Mouse (Mus musculus) lung, embryonic 15.5 days (tissue): Measurements from ENCODE around the gene Hist1h2bf. TPM values are rescaled to one million over a fixed set of nuclear protein-coding genes. Genes with fewer than 3 reads are reported as not detected.

Source experiments
- ATAC-seq: fragments of 200-750 bp; cut with Nextera tagmentation; 2 replicates; pipeline ENCODE4 v1.8.0; 2017; ENCODE audit warnings: moderate number of reproducible peaks, borderline replicate concordance; ENCODE audit not compliant: low FRiP score, low TSS enrichment; ENCODE audit errors: extremely low read depth
- H3K27ac ChIP-seq: fragments of 300-500 bp; sonication (generic); 2 replicates; pipeline ENCODE4 v1.5.1; 2015; ENCODE audit warnings: moderate library complexity, mild to moderate bottlenecking, inconsistent platforms
- H3K27me3 ChIP-seq: fragments of 300-500 bp; sonication (generic); 2 replicates; pipeline ENCODE4 v1.6.1; 2015; ENCODE audit warnings: inconsistent platforms
- H3K36me3 ChIP-seq: fragments of 300-500 bp; sonication (generic); 2 replicates; pipeline ENCODE4 v1.6.1; 2015; ENCODE audit warnings: inconsistent platforms
- H3K4me1 ChIP-seq: fragments of 300-500 bp; sonication (generic); 2 replicates; pipeline ENCODE4 v1.6.1; 2015; ENCODE audit warnings: inconsistent platforms
- H3K4me2 ChIP-seq: fragments of 300-500 bp; sonication (generic); 2 replicates; pipeline ENCODE4 v1.6.1; 2015; ENCODE audit warnings: inconsistent platforms, mild to moderate bottlenecking, moderate library complexity
- H3K4me3 ChIP-seq: fragments of 300-500 bp; sonication (generic); 2 replicates; pipeline ENCODE4 v1.5.1; 2015; ENCODE audit warnings: mild to moderate bottlenecking, inconsistent platforms
- H3K9ac ChIP-seq: fragments of 300-500 bp; sonication (generic); 2 replicates; pipeline ENCODE4 v1.6.1; 2015; ENCODE audit warnings: inconsistent platforms
- H3K9me3 ChIP-seq: fragments of 300-500 bp; sonication (generic); 2 replicates; pipeline ENCODE4 v1.6.1; 2016; ENCODE audit warnings: inconsistent platforms
- WGBS: fragments of 180-500 bp; shearing (Covaris S2); methylation state at CpG from one replicate; pipeline ENCODE4 v1.1.7; 2015; 5-methylcytosine and 5-hydroxymethylcytosine counted together
- microRNA-seq: library from miRNA; unstranded; fragments of <30 nt; microRNA quantifications from one replicate; pipeline ENCODE4, GENCODE M21; 2016
- polyA plus RNA-seq: library from polyadenylated mRNA; unstranded; fragments of >200 nt; fragmentation: Nextera tagmentation; extraction: Ambion mirVana; gene quantifications from 2 replicates; pipeline ENCODE4 v1.2.1, GENCODE M21; 2015

Gene Hist1h2bf
- polyA plus RNA-seq, 1 experiment from 2014 or later: 10.1 TPM

DNA sequence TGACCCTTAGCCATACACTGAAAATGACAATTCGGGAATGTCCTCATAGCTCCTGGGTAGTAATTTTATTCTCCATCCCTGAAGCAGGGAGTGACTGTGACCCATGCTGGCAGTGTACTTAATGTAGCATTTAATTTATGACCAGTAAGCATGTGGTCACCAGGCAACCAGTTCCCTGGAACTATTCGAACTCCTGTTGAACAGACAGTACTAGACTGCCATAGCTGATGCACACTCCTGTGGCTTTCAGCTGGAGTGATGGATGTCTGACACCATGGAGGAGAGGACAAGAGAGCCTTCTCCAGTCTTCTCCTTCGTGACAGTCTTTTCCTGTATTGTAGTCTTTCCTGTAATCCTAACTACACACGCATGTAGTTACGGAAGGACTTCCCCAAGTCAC, 45.0 kb downstream of the Hist1h2bf start:
- H3K9ac ChIP-seq: no peak overlapping the region

GRCm38 (mm10) chr13:23526312-23526711, 47.7 kb downstream of the Hist1h2bf start:
- under 1% methylated on average over 17 of the region's 17 CpGs for WGBS
- Histone ChIP-seq H3K4me3 (peak overlapping the region; percentile 40), H3K4me2 (peak overlapping the region; percentile 54), H3K27ac (peak overlapping the region; percentile 67), H3K9ac (peak overlapping the region; percentile 24; the same call in 1 of the 2 replicates), H3K9me3 (no peaks in the 10 kb centered on the region), H3K36me3 (no peaks in the 10 kb centered on the region), H3K4me1 (peaks cover 15% of the 10 kb centered on the region), H3K27me3 (no peaks in the 10 kb centered on the region)
- peak; percentile 46; the same call in 1 of the 2 replicates for ATAC-seq

More for the DNA sequence above, 45.0 kb downstream of the Hist1h2bf start:
- peaks cover 28% of the 10 kb centered on the region for H3K4me1 ChIP-seq
- no peak for ATAC-seq
- no peaks in the 10 kb centered on the region for H3K36me3 ChIP-seq
- H3K27ac ChIP-seq: peak overlapping the region; percentile 33; the same call in 1 of the 2 replicates
- WGBS: 65% methylated on average over 5 of the region's 5 CpGs
- no peak overlapping the region for H3K4me3 ChIP-seq
- no peaks in the 10 kb centered on the region for H3K27me3 ChIP-seq
- peak overlapping the region; percentile 5; the same call in 1 of the 2 replicates for H3K4me2 ChIP-seq
- no peaks in the 10 kb centered on the region for H3K9me3 ChIP-seq

GRCm38 (mm10) chr13:23525901-23526300, 48.1 kb downstream of the Hist1h2bf start:
- peak overlapping the region; percentile 24 for H3K9ac ChIP-seq
- peaks cover 17% of the 10 kb centered on the region for H3K4me1 ChIP-seq
- no peaks in the 10 kb centered on the region for H3K27me3 ChIP-seq
- under 1% methylated on average over 10 of the region's 10 CpGs for WGBS
- no peak for ATAC-seq
- no peaks in the 10 kb centered on the region for H3K36me3 ChIP-seq
- H3K27ac ChIP-seq: no peak overlapping the region
- H3K4me3 ChIP-seq: peak overlapping the region; percentile 40
- H3K4me2 ChIP-seq: peak overlapping the region; percentile 52
- H3K9me3 ChIP-seq: no peaks in the 10 kb centered on the region

DNA sequence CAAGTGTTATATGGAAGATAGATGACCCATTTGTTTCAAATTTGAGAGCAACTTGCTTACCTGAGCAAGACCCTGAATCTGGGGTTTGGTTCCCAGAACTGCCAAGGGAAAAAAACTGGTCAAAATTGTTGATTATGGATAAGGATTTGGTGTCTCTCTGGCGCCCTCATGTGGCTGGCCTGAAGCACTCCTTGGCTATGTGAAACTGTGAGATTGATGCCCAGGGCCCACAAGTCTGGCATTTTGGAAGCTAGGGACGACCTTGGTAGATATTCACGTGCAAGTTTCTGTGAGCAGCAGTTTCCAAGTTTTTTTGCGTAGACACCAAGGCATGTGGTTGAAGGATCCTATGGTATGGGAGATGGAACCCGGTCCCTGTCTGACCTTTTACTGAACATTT, 49.3 kb downstream of the Hist1h2bf start:
- 12% methylated on average over 5 of the region's 5 CpGs for WGBS
- H3K4me1 ChIP-seq: peaks cover 25% of the 10 kb centered on the region
- 0 out of 2 replicates have a peak, but pooled peaks have one; percentile 47 for ATAC-seq
- no peaks in the 10 kb centered on the region for H3K27me3 ChIP-seq
- no peaks in the 10 kb centered on the region for H3K36me3 ChIP-seq
- peak overlapping the region; percentile 6; the same call in 1 of the 2 replicates for H3K4me2 ChIP-seq
- no peak overlapping the region for H3K27ac ChIP-seq
- H3K4me3 ChIP-seq: no peak overlapping the region
- no peak overlapping the region for H3K9ac ChIP-seq
- no peaks in the 10 kb centered on the region for H3K9me3 ChIP-seq

GRCm38 (mm10) chr13:23523976-23524375, 50.0 kb downstream of the Hist1h2bf start:
- no peak for ATAC-seq
- Histone ChIP-seq H3K27ac (no peak overlapping the region), H3K4me1 (peaks cover 24% of the 10 kb centered on the region), H3K36me3 (no peaks in the 10 kb centered on the region), H3K9me3 (no peaks in the 10 kb centered on the region), H3K27me3 (no peaks in the 10 kb centered on the region), H3K4me2 (no peak overlapping the region), H3K4me3 (no peak overlapping the region), H3K9ac (no peak overlapping the region)
- WGBS: 40% methylated on average over 5 of the region's 5 CpGs

Small RNA genes within 50 kb of the gene (microRNA-seq; reads per million reads assigned to microRNA genes)
- gene Gm44297 (not detected), gene Gm44359 (not detected), gene Gm44394 (not detected)

Other genes starting within 250 kb of the Hist1h2bf start
- gene Zfp322a, start 205.0 kb downstream of the Hist1h2bf start, polyA plus RNA-seq: 51.9 and 53.3 TPM in 2 replicates
- 13.6 and 14.2 TPM in 2 replicates for gene Abt1, start 150.3 kb downstream of the Hist1h2bf start, polyA plus RNA-seq
- gene Btn1a1, start 108.3 kb downstream of the Hist1h2bf start, polyA plus RNA-seq: 0.14 and 0.26 TPM in 2 replicates
- 0.16 and 0.21 TPM in 2 replicates for gene Btn2a2, start 85.3 kb downstream of the Hist1h2bf start, polyA plus RNA-seq
- gene Hist1h4h, start 43.1 kb downstream of the Hist1h2bf start, polyA plus RNA-seq: 6.9 and 8.1 TPM in 2 replicates
- 6.2 and 8.4 TPM in 2 replicates for gene Hist1h2af, start 40.3 kb downstream of the Hist1h2bf start, polyA plus RNA-seq
- 9.5 and 10.8 TPM in 2 replicates for gene Hist1h3g, start 38.8 kb downstream of the Hist1h2bf start, polyA plus RNA-seq
- gene Hist1h2bh, start 30.8 kb downstream of the Hist1h2bf start, polyA plus RNA-seq: 1.4 TPM in 2 replicates
- 0.75 and 1.5 TPM in 2 replicates for gene Hist1h3f, start 30.1 kb downstream of the Hist1h2bf start, polyA plus RNA-seq
- 1.7 and 2.1 TPM in 2 replicates for gene Hist1h4f, start 22.5 kb downstream of the Hist1h2bf start, polyA plus RNA-seq
- gene Hist1h1d, start 20.9 kb downstream of the Hist1h2bf start, polyA plus RNA-seq: 0.78 and 0.86 TPM in 2 replicates
- gene Hist1h3e, start 11.8 kb downstream of the Hist1h2bf start, polyA plus RNA-seq: 7.1 and 7.9 TPM in 2 replicates
- 143 and 164 TPM in 2 replicates for gene Hist1h2ae, start 3.0 kb downstream of the Hist1h2bf start, polyA plus RNA-seq
- gene Hist1h2bg, start 2.8 kb downstream of the Hist1h2bf start, polyA plus RNA-seq: 14.5 and 17.7 TPM in 2 replicates
- 3.1 and 4.6 TPM in 2 replicates for gene Hist1h2ad, start 185 bp upstream of the Hist1h2bf start, polyA plus RNA-seq
- gene Hist1h3d, start 1.6 kb upstream of the Hist1h2bf start, polyA plus RNA-seq: 9.4 and 10.2 TPM in 2 replicates
- gene Hist1h4d, start 7.4 kb upstream of the Hist1h2bf start, polyA plus RNA-seq: 160 and 177 TPM in 2 replicates
- gene Hist1h2be, start 46.9 kb upstream of the Hist1h2bf start, polyA plus RNA-seq: 2.5 and 3.6 TPM in 2 replicates
- 28.3 and 28.5 TPM in 2 replicates for gene Hist1h1e, start 48.4 kb upstream of the Hist1h2bf start, polyA plus RNA-seq
- 1.6 and 1.8 TPM in 2 replicates for gene Hist1h2ac, start 109.8 kb upstream of the Hist1h2bf start, polyA plus RNA-seq
- gene Hist1h2bc, start 110.0 kb upstream of the Hist1h2bf start, polyA plus RNA-seq: 60.8 and 63.6 TPM in 2 replicates
- gene Hist1h1t, start 121.6 kb upstream of the Hist1h2bf start, polyA plus RNA-seq: 0.22 and 0.35 TPM in 2 replicates
- 8.2 and 9.4 TPM in 2 replicates for gene Hist1h4c, start 124.3 kb upstream of the Hist1h2bf start, polyA plus RNA-seq
- 8.6 and 10.8 TPM in 2 replicates for gene Hfe, start 136.7 kb upstream of the Hist1h2bf start, polyA plus RNA-seq
- gene Hist1h1c, start 164.6 kb upstream of the Hist1h2bf start, polyA plus RNA-seq: 36.2 and 37.0 TPM in 2 replicates
- gene Hist1h3c, start 171.4 kb upstream of the Hist1h2bf start, polyA plus RNA-seq: 12.0 and 13.7 TPM in 2 replicates
- 3.2 and 4.1 TPM in 2 replicates for gene Hist1h2bb, start 172.5 kb upstream of the Hist1h2bf start, polyA plus RNA-seq
- 74.3 and 83.5 TPM in 2 replicates for gene Hist1h2ab, start 176.9 kb upstream of the Hist1h2bf start, polyA plus RNA-seq
- gene Hist1h3b, start 178.1 kb upstream of the Hist1h2bf start, polyA plus RNA-seq: 12.0 and 18.6 TPM in 2 replicates
- 5.8 and 7.5 TPM in 2 replicates for gene Hist1h4b, start 182.8 kb upstream of the Hist1h2bf start, polyA plus RNA-seq
- gene Hist1h4a, start 187.0 kb upstream of the Hist1h2bf start, polyA plus RNA-seq: 0.69 TPM in 1 of 2 replicates, not detected in the other
- gene Hist1h3a, start 188.2 kb upstream of the Hist1h2bf start, polyA plus RNA-seq: 8.3 and 8.5 TPM in 2 replicates
- 3.3 and 3.9 TPM in 2 replicates for gene Hist1h1a, start 189.5 kb upstream of the Hist1h2bf start, polyA plus RNA-seq
- not detected in 2 replicates for gene Trim38, start 195.7 kb upstream of the Hist1h2bf start, polyA plus RNA-seq
- not detected in 2 replicates for gene Slc17a2, start 232.8 kb upstream of the Hist1h2bf start, polyA plus RNA-seq